Mouse (Mus musculus) CH12.LX (cell line): ENCODE measurements around the gene Mrpl18. TPM values are rescaled to one million over a fixed set of nuclear protein-coding genes. Genes with fewer than 3 reads are reported as not detected.

Experiments used
- DNase-seq: peaks from one replicate; pipeline ENCODE4 v3.0.0-alpha.2; 2013; ENCODE audit errors: extremely low read depth
- H3K27ac ChIP-seq: 2 replicates; pipeline ENCODE4 v1.5.1; 2012; ENCODE audit warnings: low read depth, mild to moderate bottlenecking, control low read depth, moderate library complexity; ENCODE audit not compliant: insufficient read depth
- H3K27me3 ChIP-seq: replicated peaks from 2 replicates; pipeline ENCODE3; 2012; ENCODE audit warnings: inconsistent platforms
- H3K36me3 ChIP-seq, 2 experiments: replicated peaks in 1 of 2; 2 replicates each; pipeline versions ENCODE3 to v1.6.1; 2012; ENCODE audit warnings: inconsistent platforms in 1 of 2, low read length in 1 of 2, mild to moderate bottlenecking in 1 of 2, mixed read lengths in 1 of 2, moderate library complexity in 1 of 2; ENCODE audit not compliant: control insufficient read depth in 1 of 2, insufficient read depth in 1 of 2
- H3K4me1 ChIP-seq, 2 experiments: 2 replicates each; pipeline ENCODE4 v1.6.1; 2012; ENCODE audit warnings: inconsistent platforms in 1 of 2, moderate library complexity in 1 of 2; ENCODE audit not compliant: insufficient read depth in 2 of 2, control insufficient read depth in 1 of 2
- H3K4me2 ChIP-seq: 2 replicates; pipeline ENCODE4 v1.6.1; 2012; ENCODE audit warnings: low read depth, mild to moderate bottlenecking, control low read depth; ENCODE audit not compliant: poor library complexity, insufficient read depth, severe bottlenecking
- H3K4me3 ChIP-seq, 3 experiments: fragments of 150-350 bp in 1 of 3; sonication (generic) in 1 of 3; replicated peaks in 1 of 3; 2 replicates each; pipeline versions ENCODE3 to v1.5.1; 2011 to 2012; ENCODE audit warnings: low read depth in 2 of 3, low read length in 2 of 3, mild to moderate bottlenecking in 2 of 3, moderate library complexity in 2 of 3, control low read depth in 1 of 3, improper control_type of control experiment in 1 of 3, inconsistent platforms in 1 of 3, mixed read lengths in 1 of 3; ENCODE audit not compliant: poor library complexity in 1 of 3
- H3K79me2 ChIP-seq: replicated peaks from 2 replicates; pipeline ENCODE4 v1.6.1; 2012; ENCODE audit warnings: mild to moderate bottlenecking, moderate library complexity; ENCODE audit not compliant: control insufficient read depth, poor library complexity, insufficient read depth, severe bottlenecking; ENCODE audit errors: extremely low read depth
- H3K9ac ChIP-seq: 2 replicates; pipeline ENCODE4 v1.6.1; 2012; ENCODE audit warnings: low read depth, mild to moderate bottlenecking, control low read depth, moderate library complexity; ENCODE audit not compliant: insufficient read depth
- H3K9me3 ChIP-seq: replicated peaks from 2 replicates; pipeline ENCODE3; 2012; ENCODE audit warnings: low read length, inconsistent platforms, mixed read lengths
- BHLHE40 ChIP-seq: IDR thresholded peaks from 2 replicates; pipeline ENCODE4 v1.6.1; 2011; ENCODE audit warnings: mild to moderate bottlenecking, low read depth, low read length, improper control_type of control experiment
- CHD2 ChIP-seq: IDR thresholded peaks from 2 replicates; pipeline ENCODE4 v1.6.1; 2011; ENCODE audit warnings: low read length, improper control_type of control experiment
- CTCF ChIP-seq, 2 experiments: IDR thresholded peaks in 1 of 2; conservative IDR thresholded peaks in 1 of 2; 2 replicates each; pipeline ENCODE4 v1.5.1; 2011 to 2012; ENCODE audit warnings: low read depth in 2 of 2, low read length in 2 of 2, improper control_type of control experiment in 1 of 2, inconsistent platforms in 1 of 2, mild to moderate bottlenecking in 1 of 2, moderate library complexity in 1 of 2
- E2F4 ChIP-seq: IDR thresholded peaks from 2 replicates; pipeline ENCODE4 v1.6.1; 2011; ENCODE audit warnings: low read depth, low read length, improper control_type of control experiment; ENCODE audit not compliant: insufficient replicate concordance
- ELF1 ChIP-seq: IDR thresholded peaks from 2 replicates; pipeline ENCODE4 v1.6.1; 2014; ENCODE audit warnings: low read depth, mild to moderate bottlenecking, inconsistent platforms, low read length, improper control_type of control experiment
- EP300 ChIP-seq: IDR thresholded peaks from 2 replicates; pipeline ENCODE4 v1.6.1; 2011; ENCODE audit warnings: low read length, improper control_type of control experiment
- ETS1 ChIP-seq: conservative IDR thresholded peaks from 2 replicates; pipeline ENCODE4 v1.6.1; 2012; ENCODE audit warnings: low read depth, mild to moderate bottlenecking, inconsistent platforms, low read length, improper control_type of control experiment, moderate library complexity
- HCFC1 ChIP-seq: IDR thresholded peaks from 2 replicates; pipeline ENCODE4 v1.6.1; 2012; ENCODE audit warnings: low read depth, mild to moderate bottlenecking, inconsistent platforms, low read length, improper control_type of control experiment
- IRF4 ChIP-seq: IDR thresholded peaks from 2 replicates; pipeline ENCODE4 v1.6.1; 2014; ENCODE audit warnings: low read depth, mild to moderate bottlenecking, inconsistent platforms, low read length, improper control_type of control experiment
- JUN ChIP-seq: IDR thresholded peaks from 2 replicates; pipeline ENCODE4 v1.6.1; 2011; ENCODE audit warnings: low read depth, mild to moderate bottlenecking, low read length, improper control_type of control experiment, moderate library complexity; ENCODE audit not compliant: insufficient read depth
- MAFK ChIP-seq: IDR thresholded peaks from 2 replicates; pipeline ENCODE4 v1.6.1; 2011; ENCODE audit warnings: low read length, improper control_type of control experiment; ENCODE audit not compliant: insufficient replicate concordance
- MAZ ChIP-seq: IDR thresholded peaks from 2 replicates; pipeline ENCODE4 v1.6.1; 2012; ENCODE audit warnings: low read depth, mild to moderate bottlenecking, inconsistent platforms, low read length, improper control_type of control experiment, moderate library complexity
- MEF2A ChIP-seq: IDR thresholded peaks from 2 replicates; pipeline ENCODE4 v1.6.1; 2014; ENCODE audit warnings: low read depth, mild to moderate bottlenecking, inconsistent platforms, low read length, improper control_type of control experiment, borderline replicate concordance
- MXI1 ChIP-seq: IDR thresholded peaks from 2 replicates; pipeline ENCODE4 v1.6.1; 2011; ENCODE audit warnings: mild to moderate bottlenecking, low read depth, low read length, improper control_type of control experiment
- MYC ChIP-seq: IDR thresholded peaks from 2 replicates; pipeline ENCODE4 v1.6.1; 2011; ENCODE audit warnings: low read depth, mild to moderate bottlenecking, improper control_type of control experiment, low read length
- POLR2A ChIP-seq: IDR thresholded peaks from 2 replicates; pipeline ENCODE4 v1.6.1; 2011; ENCODE audit warnings: low read depth, mild to moderate bottlenecking, improper control_type of control experiment, low read length
- POLR2AphosphoS2 ChIP-seq: IDR thresholded peaks from 2 replicates; pipeline ENCODE4 v1.6.1; 2011; ENCODE audit warnings: low read depth, low read length, improper control_type of control experiment
- RAD21 ChIP-seq: IDR thresholded peaks from 2 replicates; pipeline ENCODE4 v1.6.1; 2011; ENCODE audit warnings: low read depth, mild to moderate bottlenecking, low read length, improper control_type of control experiment, moderate library complexity
- SMC3 ChIP-seq: IDR thresholded peaks from 2 replicates; pipeline ENCODE4 v1.6.1; 2011; ENCODE audit warnings: low read depth, low read length, improper control_type of control experiment
- UBTF ChIP-seq: IDR thresholded peaks from 2 replicates; pipeline ENCODE4 v1.6.1; 2012; ENCODE audit warnings: low read depth, mild to moderate bottlenecking, inconsistent platforms, low read length, improper control_type of control experiment, moderate library complexity
- USF2 ChIP-seq: conservative IDR thresholded peaks from 2 replicates; pipeline ENCODE4 v1.6.1; 2011; ENCODE audit warnings: low read depth, low read length, improper control_type of control experiment
- ZC3H11A ChIP-seq: IDR thresholded peaks from 2 replicates; pipeline ENCODE4 v1.6.1; 2012; ENCODE audit warnings: low read depth, mild to moderate bottlenecking, inconsistent platforms, low read length, improper control_type of control experiment
- ZKSCAN1 ChIP-seq: IDR thresholded peaks from 2 replicates; pipeline ENCODE4 v1.6.1; 2012; ENCODE audit warnings: low read depth, inconsistent platforms, low read length, improper control_type of control experiment, borderline replicate concordance
- ZMIZ1 ChIP-seq: IDR thresholded peaks from 2 replicates; pipeline ENCODE4 v1.6.1; 2012; ENCODE audit warnings: low read depth, mild to moderate bottlenecking, inconsistent platforms, low read length, improper control_type of control experiment
- dilution Hi-C: fragments of 300-500 bp; cut with MboI; formaldehyde crosslinking; loops from 2 replicates; pipeline ENCODE4 v1.14.3; 2020; ENCODE audit warnings: low sequenced_read_pairs; ENCODE audit not compliant: extremely low pct_unique_long_range_greater_than_20kb, extremely low pct_ligation_motif_present
- in situ Hi-C: fragments of 300-500 bp; cut with MboI; formaldehyde crosslinking; loops from 3 replicates; pipeline ENCODE4 v1.14.3; 2019; ENCODE audit warnings: low sequenced_read_pairs, low pct_ligation_motif_present, low pct_unique_long_range_greater_than_20kb, mixed read lengths
- polyA plus RNA-seq: library from polyadenylated mRNA; unstranded; fragments of >175 nt; gene quantifications from 2 replicates; pipeline ENCODE4 v1.2.1, GENCODE M21; 2012; ENCODE audit warnings: low read depth; ENCODE audit not compliant: insufficient read length
- total RNA-seq, 2 experiments: library from RNA; depleted of rRNA; stranded (reverse); fragments of 300-350 nt in 1 of 2; fragments of >200 nt in 1 of 2; gene quantifications; 2 replicates each; pipeline ENCODE4 v1.2.3; 2012 to 2014

Mrpl18 gene
- total and polyA plus RNA-seq, 3 experiments = 132 to 197 (median 150) TPM

GRCm38 (mm10) chr17:12886620-12887019 lies 29.5 kb downstream of the Mrpl18 start:
- in situ Hi-C loops = loop anchor here (10.0 kb wide), 1 partner anchor 118 kb away; the partner anchor contains the start of gene Sod2
- peak; percentile 77 for DNase-seq
- no peak overlapping the region for H3K9ac ChIP-seq
- peaks cover 0 to 20% of the 10 kb centered on the region in 2 experiments; a peak in 2 of 4 replicates for H3K4me1 ChIP-seq
- no peaks in the 10 kb centered on the region for H3K27me3 ChIP-seq
- H3K9me3 ChIP-seq = no peaks in the 10 kb centered on the region
- peak overlapping the region in 1 of 3 experiments; percentile 12 for H3K4me3 ChIP-seq
- peak overlapping the region; percentile 35; the same call in 1 of the 2 replicates for H3K4me2 ChIP-seq
- TF ChIP-seq ELF1 = peak; percentile 72
- no peak for TF ChIP-seq MEF2A
- no peak for TF ChIP-seq CTCF (conservative IDR thresholded peaks at IDR 0.05 in 1 of 2, IDR thresholded peaks at IDR 0.05 in 1 of 2; ENCODE audit: low read depth in 2 of 2, low read length in 2 of 2)
- no peak for TF ChIP-seq UBTF
- TF ChIP-seq POLR2A = peak; percentile 42; the same call in 1 of the 2 replicates
- 0 out of 2 replicates have a peak, but pooled peaks have one; percentile 20 for TF ChIP-seq IRF4
- dilution Hi-C loops = no loop called here
- H3K79me2 ChIP-seq = no peaks in the 10 kb centered on the region
- no peak overlapping the region for H3K27ac ChIP-seq
- peaks cover 13 to 42% of the 10 kb centered on the region in 2 experiments for H3K36me3 ChIP-seq

- TF ChIP-seq MAFK = no peak
- TF ChIP-seq CTCF (conservative IDR thresholded peaks at IDR 0.05 in 1 of 2, IDR thresholded peaks at IDR 0.05 in 1 of 2; ENCODE audit: low read depth in 2 of 2, low read length in 2 of 2) = peak in 1 of 2 experiments; percentile 43; a peak in 2 of 4 replicates
- TF ChIP-seq RAD21 = peak; percentile 15
- H3K36me3 ChIP-seq = no peaks in the 10 kb centered on the region
- in situ Hi-C loops = loop anchor here (5.0 to 10.0 kb wide), 2 partner anchors 36 to 124 kb away; partner anchors contain the start of genes Mrpl18, Sod2 and Tcp1
- no peaks in the 10 kb centered on the region for H3K9me3 ChIP-seq
- dilution Hi-C loops = no loop called here
- no peaks in the 10 kb centered on the region for H3K79me2 ChIP-seq
- DNase-seq = peak; percentile 15
- peaks cover 0 to 10% of the 10 kb centered on the region in 2 experiments; a peak in 2 of 4 replicates for H3K4me1 ChIP-seq
- no peak overlapping the region for H3K27ac ChIP-seq
- H3K9ac ChIP-seq = no peak overlapping the region
- no peak overlapping the region for H3K4me3 ChIP-seq
- H3K27me3 ChIP-seq = peaks cover 2% of the 10 kb centered on the region
- no peak overlapping the region for H3K4me2 ChIP-seq
Observed at GRCm38 (mm10) chr17:12881216-12881615, 34.9 kb downstream of the Mrpl18 start.

- Histone ChIP-seq H3K4me3 (no peak overlapping the region), H3K9me3 (no peaks in the 10 kb centered on the region), H3K9ac (peak overlapping the region; percentile 13; the same call in 1 of the 2 replicates), H3K4me2 (peak overlapping the region; percentile 82), H3K36me3 (no peaks in the 10 kb centered on the region), H3K4me1 (peaks cover 0 to 3% of the 10 kb centered on the region in 2 experiments; a peak in 1 of 4 replicates), H3K79me2 (no peaks in the 10 kb centered on the region), H3K27me3 (peaks cover 2% of the 10 kb centered on the region), H3K27ac (no peak overlapping the region)
- in situ Hi-C loops (loop anchor here (5.0 to 10.0 kb wide), 2 partner anchors 37 to 125 kb away; partner anchors contain the start of genes Mrpl18, Sod2 and Tcp1), dilution Hi-C loops (no loop called here)
- peak; percentile 84 for DNase-seq
- TF ChIP-seq EP300 (no peak), USF2 (no peak), MAZ (no peak), IRF4 (no peak), E2F4 (no peak), POLR2AphosphoS2 (no peak), ZMIZ1 (no peak), MXI1 (no peak), CHD2 (no peak), BHLHE40 (no peak), CTCF (conservative IDR thresholded peaks at IDR 0.05 in 1 of 2, IDR thresholded peaks at IDR 0.05 in 1 of 2; ENCODE audit: low read depth in 2 of 2, low read length in 2 of 2) (peak; percentile 80 to 88), ETS1 (no peak), MYC (no peak), ZC3H11A (no peak), HCFC1 (no peak), MEF2A (no peak), RAD21 (peak; percentile 86), JUN (no peak), SMC3 (peak; percentile 66), ZKSCAN1 (no peak)
Observed at GRCm38 (mm10) chr17:12880178-12880577, 36.0 kb downstream of the Mrpl18 start.
